Mouse (Mus musculus): ENCODE results near the gene Hist1h2bl. TPM values are rescaled to one million over a fixed set of nuclear protein-coding genes. Genes with fewer than 3 reads are reported as not detected.
"Not testable (repeated sequence)": the region's sequence is repeated elsewhere in the genome, so short reads cannot be mapped to it uniquely, and the experiment has no call there.

Gene Hist1h2bl
- 100 to 1,000 TPM; 184 to 186 TPM for total RNA-seq (2021)
- long read RNA-seq, experiment 1: 0 reads
- long read RNA-seq, experiment 2: 0 reads

DNA sequence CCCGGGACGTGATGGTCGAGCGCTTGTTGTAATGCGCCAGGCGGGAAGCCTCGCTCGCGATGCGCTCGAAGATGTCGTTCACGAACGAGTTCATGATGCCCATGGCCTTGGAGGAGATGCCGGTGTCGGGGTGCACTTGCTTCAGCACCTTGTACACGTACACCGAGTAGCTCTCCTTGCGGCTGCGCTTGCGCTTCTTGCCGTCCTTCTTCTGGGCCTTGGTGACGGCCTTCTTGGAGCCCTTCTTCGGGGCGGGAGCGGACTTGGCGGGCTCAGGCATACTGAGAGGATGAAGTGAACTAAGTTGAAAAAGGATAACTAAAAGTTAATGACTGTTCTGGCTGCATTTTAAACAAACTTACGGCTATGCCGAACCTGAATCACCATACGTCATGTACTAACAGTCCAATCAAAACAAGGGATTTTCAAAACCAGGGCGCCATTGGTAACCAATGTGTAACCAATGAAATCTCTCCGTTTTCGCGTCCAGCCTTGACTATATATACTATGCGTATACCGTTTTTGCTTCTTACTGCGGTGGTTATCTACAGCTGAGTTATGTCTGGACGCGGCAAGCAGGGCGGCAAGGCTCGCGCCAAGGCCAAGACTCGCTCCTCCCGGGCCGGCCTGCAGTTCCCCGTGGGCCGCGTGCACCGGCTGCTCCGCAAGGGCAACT, at the start of gene Hist1h2bl, which contains the start of gene Hist1h2ai:
TSS of gene Hist1h2bl (minus strand) at position 280 of the 676 bp plus-strand sequence.
TSS of gene Hist1h2ai (plus strand) at position 559 of the 676 bp plus-strand sequence.
- peak; percentile 38 for DNase-seq

DNA sequence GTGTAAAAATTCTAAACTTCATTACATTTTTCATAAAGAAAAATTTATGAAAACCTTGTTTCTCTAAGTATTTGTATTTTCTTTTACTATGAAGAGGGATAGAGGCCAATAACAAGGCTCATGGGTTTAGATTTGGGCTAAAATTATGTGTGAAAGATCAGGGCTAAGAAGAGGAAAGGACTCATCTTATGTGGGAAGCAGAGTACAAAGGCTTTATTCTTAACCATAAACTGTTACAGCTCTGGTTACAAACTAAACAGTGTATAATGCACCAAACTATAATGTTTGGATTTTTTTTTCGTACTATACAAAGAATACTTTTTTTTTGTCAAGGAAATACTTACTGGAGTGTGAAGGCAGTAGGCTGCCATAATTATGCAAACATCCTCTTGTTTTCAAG, 39.8 kb upstream of the Hist1h2bl start:
- no peak for DNase-seq

GRCm38 (mm10) chr13:21754294-21755001, 38.5 kb upstream of the Hist1h2bl start:
- DNase-seq: not testable (repeated sequence)

- peak; percentile 19 for DNase-seq
Measured at GRCm38 (mm10) chr13:21753524-21754285, 37.8 kb upstream of the Hist1h2bl start, which contains the start of the genes Hist1h2ak and Hist1h2bn. Hist1h2ak (minus strand) TSS chr13:21753827. Hist1h2bn (plus strand) TSS chr13:21754123.

- DNase-seq: no peak
Measured at GRCm38 (mm10) chr13:21753051-21753523, 37.1 kb upstream of the Hist1h2bl start.

DNA sequence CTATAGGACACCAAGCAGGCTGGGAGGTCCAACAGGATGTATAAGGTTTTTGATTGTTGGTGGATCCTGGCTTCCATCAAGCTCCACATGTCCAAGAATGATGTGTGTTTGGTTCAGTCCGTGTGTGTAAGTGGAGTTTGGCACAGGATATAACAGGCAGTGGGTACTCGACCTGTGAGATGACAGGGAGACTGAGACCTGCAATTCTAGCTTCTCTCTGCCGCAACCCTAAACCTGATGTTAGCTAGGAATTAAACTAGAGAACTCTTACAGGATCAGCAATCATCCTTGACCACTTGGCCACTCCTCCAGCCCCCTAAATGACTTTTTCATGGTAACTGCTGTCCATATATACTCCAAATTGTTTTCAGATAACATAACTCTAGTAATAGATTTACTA, 36.4 kb upstream of the Hist1h2bl start:
- no peak for DNase-seq

- no peak for DNase-seq
Measured at GRCm38 (mm10) chr13:21751827-21752226, 35.9 kb upstream of the Hist1h2bl start.

DNA sequence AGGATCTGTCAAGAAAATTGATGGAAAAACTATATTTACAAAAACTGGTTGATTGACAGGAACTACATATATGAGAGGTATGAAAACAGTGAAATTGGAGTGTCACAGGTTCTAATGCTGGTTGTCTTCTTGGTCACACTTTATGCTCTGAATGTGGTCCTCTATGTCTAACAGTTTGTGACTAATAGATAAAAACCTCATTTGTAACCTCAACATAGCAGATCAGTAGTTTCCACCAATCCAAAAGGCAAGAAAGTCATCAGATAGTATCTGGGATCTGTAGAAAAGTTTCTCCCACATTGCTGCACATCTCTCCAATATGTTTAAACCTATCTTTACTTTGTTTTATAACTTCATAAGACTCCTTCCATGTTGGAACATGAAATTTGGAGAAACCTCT, 35.5 kb upstream of the Hist1h2bl start:
- DNase-seq: no peak

DNA sequence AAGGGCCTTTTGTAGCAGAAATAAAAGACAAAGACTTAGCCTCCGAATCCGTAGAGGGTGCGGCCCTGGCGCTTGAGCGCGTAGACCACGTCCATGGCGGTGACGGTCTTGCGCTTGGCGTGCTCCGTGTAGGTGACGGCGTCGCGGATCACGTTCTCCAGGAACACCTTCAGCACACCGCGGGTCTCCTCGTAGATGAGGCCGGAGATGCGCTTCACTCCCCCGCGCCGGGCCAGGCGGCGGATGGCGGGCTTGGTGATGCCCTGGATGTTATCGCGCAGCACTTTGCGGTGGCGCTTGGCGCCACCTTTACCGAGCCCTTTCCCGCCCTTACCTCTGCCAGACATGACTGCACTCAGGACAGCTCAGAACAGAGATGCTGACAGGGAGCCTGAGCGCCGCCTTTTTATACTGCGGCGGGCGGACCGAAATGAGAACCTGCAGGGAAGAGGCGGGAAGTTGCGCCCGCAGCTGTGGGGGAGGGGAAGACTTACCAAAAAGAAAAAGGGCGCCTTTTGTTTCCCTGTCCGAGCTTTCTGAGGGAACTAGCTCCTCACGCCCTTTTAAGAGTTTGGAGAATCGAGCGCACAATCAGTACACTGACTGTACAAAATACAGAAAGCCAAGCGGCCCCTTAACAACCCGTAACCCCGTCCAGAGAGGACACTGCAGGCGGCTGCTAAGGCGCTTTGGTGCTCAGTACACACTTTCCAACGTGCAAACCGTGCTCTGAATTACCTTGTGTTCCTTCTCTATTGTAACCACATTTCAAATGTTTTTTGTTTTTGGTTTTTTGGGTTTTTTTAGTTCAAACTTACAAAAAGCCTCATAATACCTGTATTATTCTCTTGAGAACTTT, 34.4 kb upstream of the Hist1h2bl start, which contains the start of gene Hist1h4k:
TSS of gene Hist1h4k (minus strand) at position 347 of the 859 bp plus-strand sequence.
- peak; percentile 79 for DNase-seq

GRCm38 (mm10) chr13:21749387-21750158, 33.6 kb upstream of the Hist1h2bl start:
- no peak for DNase-seq

- DNase-seq: no peak
Measured at GRCm38 (mm10) chr13:21745006-21745405, 29.1 kb upstream of the Hist1h2bl start.

- DNase-seq: peak; percentile 60
Measured at GRCm38 (mm10) chr13:21734906-21735767, 19.2 kb upstream of the Hist1h2bl start, which contains the start of gene Hist1h4j. Hist1h4j (plus strand) TSS chr13:21735064.

- DNase-seq: peak; percentile 54
Measured at GRCm38 (mm10) chr13:21734010-21734905, 18.3 kb upstream of the Hist1h2bl start.

GRCm38 (mm10) chr13:21733466-21733865, 17.5 kb upstream of the Hist1h2bl start:
- no peak for DNase-seq

GRCm38 (mm10) chr13:21729544-21729943, 13.6 kb upstream of the Hist1h2bl start:
- no peak for DNase-seq

DNA sequence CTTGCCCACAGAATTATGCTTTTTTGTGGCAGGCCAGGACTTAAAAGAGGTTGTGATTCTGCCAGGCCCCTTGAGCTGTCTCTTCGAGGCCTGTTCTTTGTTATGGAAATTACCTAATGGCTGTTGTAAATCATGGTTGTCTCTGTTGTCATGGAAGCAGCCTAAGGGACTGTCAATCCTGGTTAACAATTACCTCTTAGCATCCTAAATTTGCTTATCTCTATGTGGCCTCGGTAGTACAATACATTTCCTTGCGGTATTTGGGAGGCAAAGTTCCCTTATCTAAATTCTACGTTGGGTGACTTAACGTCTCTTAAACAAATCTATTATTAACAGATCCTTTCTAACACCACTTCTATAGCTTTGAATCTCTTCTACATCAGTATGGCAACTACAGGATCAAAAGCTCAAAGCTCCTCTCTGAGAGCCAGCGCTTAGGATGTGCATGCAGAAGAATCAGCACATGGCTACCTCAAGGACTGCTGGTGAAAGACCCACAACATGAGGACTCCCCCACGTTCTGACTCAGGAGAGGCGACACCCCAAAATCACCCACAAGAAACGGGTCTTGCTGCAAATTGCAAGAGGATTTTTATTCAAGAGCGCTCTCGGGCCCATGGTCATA, 12.1 kb upstream of the Hist1h2bl start:
- no peak for DNase-seq

DNA sequence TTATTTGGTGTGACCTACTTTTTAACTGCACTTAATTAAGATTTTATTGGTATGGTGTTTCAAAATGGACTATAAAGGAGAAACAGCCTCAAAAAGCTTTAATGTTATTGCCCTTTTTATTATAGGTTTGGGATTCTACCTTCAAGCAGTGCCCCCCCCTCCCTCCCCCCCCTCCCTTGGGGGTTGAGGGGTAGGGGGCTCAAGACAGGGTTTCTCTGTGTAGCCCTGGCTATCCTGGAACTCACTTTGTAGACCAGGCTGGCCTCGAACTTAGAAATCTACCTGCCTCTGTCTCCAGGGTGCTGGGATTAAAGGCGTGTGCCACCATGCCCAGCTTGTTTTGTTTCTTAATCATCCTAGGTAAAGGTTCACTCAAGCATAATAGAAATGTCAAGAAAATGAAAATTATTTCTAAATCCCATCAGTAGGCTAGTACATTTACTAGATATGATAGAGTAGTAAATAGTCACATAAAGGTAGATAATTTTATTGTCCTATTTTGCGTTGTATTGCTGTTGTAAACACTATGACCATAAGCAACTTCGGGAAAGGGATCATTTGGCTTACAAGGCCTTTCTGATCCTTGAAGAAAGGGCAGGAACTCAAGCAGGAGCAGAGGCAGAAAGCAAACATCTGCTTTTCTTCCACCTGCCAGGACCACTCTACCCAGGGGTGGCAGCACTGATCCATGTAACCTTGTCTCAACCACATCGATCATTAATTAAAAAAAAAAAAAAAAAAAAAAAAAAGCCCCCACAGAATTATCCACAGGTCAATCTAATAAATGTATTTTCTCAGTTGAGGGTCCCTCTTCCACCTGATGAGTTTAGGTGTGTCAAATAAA, 7.3 kb upstream of the Hist1h2bl start:
- DNase-seq: no peak
